Mouse (Mus musculus): ENCODE measurements around the gene Scimp.

GRCm38 (mm10) chr11:70770804-70771203 lies 41.6 kb downstream of the Scimp start:
- TF ChIP-seq MAFK (IDR thresholded peaks at IDR 0.05; ENCODE audit: insufficient read depth, low read depth, low read length) (no peak), ZNF384 (IDR thresholded peaks at IDR 0.05; ENCODE audit: low read depth, low read length) (no peak), ZC3H11A (IDR thresholded peaks at IDR 0.05; ENCODE audit: borderline replicate concordance, low read depth, low read length) (no peak), HCFC1 (IDR thresholded peaks at IDR 0.05; ENCODE audit: borderline replicate concordance, insufficient read depth, low read length) (no peak), CHD2 (IDR thresholded peaks at IDR 0.05; ENCODE audit: low read depth, low read length) (no peak)
